Mouse (Mus musculus): Measurements from ENCODE around the gene Cstf1. TPM values are rescaled to one million over a fixed set of nuclear protein-coding genes. Genes with fewer than 3 reads are reported as not detected.

Gene Cstf1
- total RNA-seq, 2 experiments from 2014 or later = 15.8 to 22.2 TPM

- no peak for DNase-seq
Measured at GRCm38 (mm10) chr2:172416218-172416617, 45.7 kb downstream of the Cstf1 start.

GRCm38 (mm10) chr2:172416876-172417275 lies 46.4 kb downstream of the Cstf1 start:
- DNase-seq = no peak

- DNase-seq = no peak
Measured at GRCm38 (mm10) chr2:172418208-172418607, 47.7 kb downstream of the Cstf1 start.

- no peak for DNase-seq
Measured at GRCm38 (mm10) chr2:172430609-172431008, 60.1 kb downstream of the Cstf1 start.

Other genes with a start within 250 kb of the Cstf1 start
- not detected for gene Mc3r, start 122.2 kb upstream of the Cstf1 start, total RNA-seq (2021)
- gene Fam210b, start 25.1 kb upstream of the Cstf1 start, total RNA-seq (2021) = 1 to 10 TPM; 3.2 to 3.3 TPM
- 1 to 10 TPM; 6.0 to 7.0 TPM for gene Aurka, start 146 bp upstream of the Cstf1 start, total RNA-seq (2021)
- gene Cass4, start 23.1 kb downstream of the Cstf1 start, total RNA-seq (2021) = under 1 TPM; 0.26 to 0.41 TPM
- gene Rtf2, start 69.9 kb downstream of the Cstf1 start, total RNA-seq (2021) = 10 to 100 TPM; 34.9 to 40.9 TPM
- gene Gcnt7, start 87.9 kb downstream of the Cstf1 start, total RNA-seq (2021) = not detected
- under 1 TPM; 0.35 to 0.54 TPM for gene Fam209, start 101.8 kb downstream of the Cstf1 start, total RNA-seq (2021)
- not detected for gene Tfap2c, start 178.9 kb downstream of the Cstf1 start, total RNA-seq (2021)

Measured in gastrocnemius, postnatal 10 days (tissue).